Mouse (Mus musculus) liver, embryonic 11.5 days (tissue): ENCODE data around the gene Mad1l1. TPM values are rescaled to one million over a fixed set of nuclear protein-coding genes. Genes with fewer than 3 reads are reported as not detected.
A peak's percentile ranks its signal among the peaks of the same experiment; 100 is the strongest.

Experiments used
- ATAC-seq: fragments of 200-750 bp; cut with Nextera tagmentation; replicated peaks from 2 replicates; pipeline ENCODE4 v1.8.0; 2017; ENCODE audit warnings: moderate number of reproducible peaks, mild to moderate bottlenecking, moderate TSS enrichment, moderate library complexity; ENCODE audit not compliant: low FRiP score
- DNase-seq: peaks from one replicate; pipeline ENCODE4 v3.0.0-alpha.2; 2017; ENCODE audit warnings: low spot score
- H3K27ac ChIP-seq: fragments of 300-500 bp; sonication (generic); 2 replicates; pipeline ENCODE4 v1.5.1; 2014; ENCODE audit warnings: mild to moderate bottlenecking, low read depth, low read length, control low read depth
- H3K27me3 ChIP-seq: fragments of 300-500 bp; sonication (generic); replicated peaks from 2 replicates; pipeline ENCODE4 v1.6.1; 2014; ENCODE audit warnings: low read length, mixed read lengths; ENCODE audit not compliant: control insufficient read depth, insufficient read depth
- H3K36me3 ChIP-seq: fragments of 300-500 bp; sonication (generic); 2 replicates; pipeline ENCODE4 v1.6.1; 2014; ENCODE audit warnings: mild to moderate bottlenecking, low read length, moderate library complexity, mixed read lengths; ENCODE audit not compliant: control insufficient read depth, insufficient read depth
- H3K4me1 ChIP-seq: fragments of 300-500 bp; sonication (generic); replicated peaks from 2 replicates; pipeline ENCODE4 v1.6.1; 2014; ENCODE audit warnings: low read length, mixed read lengths; ENCODE audit not compliant: control insufficient read depth, insufficient read depth
- H3K4me2 ChIP-seq: fragments of 300-500 bp; sonication (generic); 2 replicates; pipeline ENCODE4 v1.6.1; 2014; ENCODE audit warnings: mild to moderate bottlenecking, control low read depth, moderate library complexity
- H3K4me3 ChIP-seq: fragments of 300-500 bp; sonication (generic); 2 replicates; pipeline ENCODE4 v1.5.1; 2014; ENCODE audit warnings: low read depth, low read length, control low read depth
- H3K9ac ChIP-seq: fragments of 300-500 bp; sonication (generic); 2 replicates; pipeline ENCODE4 v1.6.1; 2014; ENCODE audit warnings: low read depth, low read length, control low read depth
- H3K9me3 ChIP-seq: fragments of 300-500 bp; sonication (generic); 2 replicates; pipeline ENCODE4 v1.6.1; 2016; ENCODE audit warnings: low read length, inconsistent platforms, mixed read lengths; ENCODE audit not compliant: control insufficient read depth
- WGBS: fragments of 180-500 bp; shearing (Covaris S2); extraction: QIAGEN DNeasy Blood & Tissue Kit; methylation state at CpG from one replicate; pipeline ENCODE4 v1.1.7; 2014; 5-methylcytosine and 5-hydroxymethylcytosine counted together
- polyA plus RNA-seq: library from polyadenylated mRNA; unstranded; fragments of >200 nt; fragmentation: Nextera tagmentation; extraction: Ambion mirVana; gene quantifications from 2 replicates; pipeline ENCODE4 v1.2.1, GENCODE M21; 2014

Gene Mad1l1
- polyA plus RNA-seq, 1 experiment from 2014 or later, result 43.0 TPM

- WGBS, result 74% methylated on average over 6 of the region's 6 CpGs
These were observed 157.4 kb downstream of the Mad1l1 start for GRCm38 (mm10) chr5:140163947-140164346.

GRCm38 (mm10) chr5:140162071-140162845 is 159.1 kb downstream of the Mad1l1 start:
- Histone ChIP-seq H3K4me2 (no peak overlapping the region), H3K4me1 (peaks cover 4% of the 10 kb centered on the region), H3K9ac (no peak overlapping the region), H3K9me3 (no peaks in the 10 kb centered on the region), H3K27me3 (no peaks in the 10 kb centered on the region), H3K4me3 (no peak overlapping the region), H3K36me3 (no peaks in the 10 kb centered on the region), H3K27ac (no peak overlapping the region)
- no peak for ATAC-seq
- no peak for DNase-seq
- 76% methylated on average over 6 of the region's 6 CpGs for WGBS

More at GRCm38 (mm10) chr5:140163947-140164346, 157.4 kb downstream of the Mad1l1 start:
- ATAC-seq (no peak), DNase-seq (no peak)
- Histone ChIP-seq H3K4me2 (no peak overlapping the region), H3K36me3 (no peaks in the 10 kb centered on the region), H3K9ac (no peak overlapping the region), H3K4me1 (no peaks in the 10 kb centered on the region), H3K27me3 (no peaks in the 10 kb centered on the region), H3K27ac (no peak overlapping the region), H3K9me3 (no peaks in the 10 kb centered on the region), H3K4me3 (no peak overlapping the region)

- Histone ChIP-seq H3K27me3 (no peaks in the 10 kb centered on the region), H3K4me2 (no peak overlapping the region), H3K4me1 (peaks cover 4% of the 10 kb centered on the region), H3K4me3 (no peak overlapping the region), H3K27ac (no peak overlapping the region), H3K36me3 (no peaks in the 10 kb centered on the region), H3K9ac (no peak overlapping the region), H3K9me3 (no peaks in the 10 kb centered on the region)
- 82% methylated on average over 4 of the region's 4 CpGs for WGBS
- DNase-seq, result no peak
- no peak for ATAC-seq
These were observed 162.3 kb downstream of the Mad1l1 start for GRCm38 (mm10) chr5:140159007-140159406.

- Histone ChIP-seq H3K36me3 (no peaks in the 10 kb centered on the region), H3K4me2 (no peak overlapping the region), H3K9ac (no peak overlapping the region), H3K27me3 (no peaks in the 10 kb centered on the region), H3K27ac (no peak overlapping the region), H3K9me3 (no peaks in the 10 kb centered on the region), H3K4me3 (no peak overlapping the region), H3K4me1 (peaks cover 4% of the 10 kb centered on the region)
- 68% methylated on average over 1 of the region's 1 CpGs for WGBS
- DNase-seq (no peak), ATAC-seq (no peak)
These were observed 163.3 kb downstream of the Mad1l1 start for GRCm38 (mm10) chr5:140157886-140158627.

- no peaks in the 10 kb centered on the region for H3K9me3 ChIP-seq
- no peak overlapping the region for H3K4me3 ChIP-seq
- H3K27me3 ChIP-seq, result no peaks in the 10 kb centered on the region
- no peak overlapping the region for H3K27ac ChIP-seq
- WGBS, result 84% methylated on average over 3 of the region's 3 CpGs
- ATAC-seq, result no peak
- H3K4me2 ChIP-seq, result no peak overlapping the region
- no peak for DNase-seq
- peaks cover 4% of the 10 kb centered on the region for H3K4me1 ChIP-seq
- H3K9ac ChIP-seq, result no peak overlapping the region
- H3K36me3 ChIP-seq, result no peaks in the 10 kb centered on the region
These were observed 167.2 kb downstream of the Mad1l1 start for GRCm38 (mm10) chr5:140154166-140154565.

GRCm38 (mm10) chr5:140151871-140152270 is 169.5 kb downstream of the Mad1l1 start:
- Histone ChIP-seq H3K27me3 (no peaks in the 10 kb centered on the region), H3K9me3 (no peaks in the 10 kb centered on the region), H3K4me3 (no peak overlapping the region), H3K27ac (0 out of 2 replicates have a peak overlapping the region, but pooled peaks have one; percentile 36), H3K9ac (no peak overlapping the region), H3K4me2 (no peak overlapping the region), H3K4me1 (no peaks in the 10 kb centered on the region; the same call in 1 of the 2 replicates), H3K36me3 (no peaks in the 10 kb centered on the region)
- DNase-seq (no peak), ATAC-seq (no peak)
- WGBS, result 70% methylated on average over 2 of the region's 2 CpGs

- Histone ChIP-seq H3K27me3 (no peaks in the 10 kb centered on the region), H3K9ac (no peak overlapping the region), H3K9me3 (no peaks in the 10 kb centered on the region), H3K4me3 (no peak overlapping the region), H3K4me2 (no peak overlapping the region), H3K4me1 (no peaks in the 10 kb centered on the region; the same call in 1 of the 2 replicates), H3K27ac (no peak overlapping the region), H3K36me3 (no peaks in the 10 kb centered on the region)
- 58% methylated on average over 2 of the region's 2 CpGs for WGBS
- no peak for DNase-seq
- no peak for ATAC-seq
These were observed 170.2 kb downstream of the Mad1l1 start for GRCm38 (mm10) chr5:140151180-140151579.

GRCm38 (mm10) chr5:140150694-140151093 is 170.7 kb downstream of the Mad1l1 start:
- Histone ChIP-seq H3K27ac (no peak overlapping the region), H3K9ac (no peak overlapping the region), H3K4me1 (no peaks in the 10 kb centered on the region; the same call in 1 of the 2 replicates), H3K4me2 (no peak overlapping the region), H3K36me3 (no peaks in the 10 kb centered on the region), H3K27me3 (no peaks in the 10 kb centered on the region), H3K9me3 (no peaks in the 10 kb centered on the region), H3K4me3 (no peak overlapping the region)
- WGBS, result 72% methylated on average over 2 of the region's 2 CpGs
- DNase-seq (no peak), ATAC-seq (no peak)
